Mouse (Mus musculus) ES-E14 (cell line): ENCODE measurements at regions not wholly inside any gene's neighbourhood (a gene's known extent, or its start where the extent isn't known, plus 50 kb on each side); places are given as distances from the start of the nearest gene placed in this dataset.
A peak's percentile ranks its signal among the peaks of the same experiment; 100 is the strongest.

Experiments used
- DNase-seq: peaks from one replicate; pipeline ENCODE4 v3.0.0-alpha.2; 2013; ENCODE audit warnings: low read depth, low spot score
- H3K27ac ChIP-seq: 2 replicates; pipeline ENCODE4 v1.5.1; 2012; ENCODE audit warnings: low read depth, mild to moderate bottlenecking, low read length, moderate library complexity, mixed read lengths; ENCODE audit not compliant: poor library complexity, insufficient read depth, severe bottlenecking
- H3K36me3 ChIP-seq: 2 replicates; pipeline ENCODE4 v1.6.1; 2012; ENCODE audit warnings: mild to moderate bottlenecking, low read length, moderate library complexity, mixed read lengths; ENCODE audit not compliant: control insufficient read depth, poor library complexity, insufficient read depth, severe bottlenecking
- H3K4me1 ChIP-seq, 2 experiments: fragments of 150-350 bp in 1 of 2; sonication (generic) in 1 of 2; 2 replicates each; pipeline ENCODE4 v1.6.1; 2012; ENCODE audit warnings: low read length in 2 of 2, mild to moderate bottlenecking in 1 of 2, mixed read lengths in 1 of 2; ENCODE audit not compliant: control insufficient read depth in 2 of 2, insufficient read depth in 2 of 2, poor library complexity in 1 of 2
- H3K4me3 ChIP-seq, 2 experiments: fragments of 150-350 bp in 1 of 2; sonication (generic) in 1 of 2; 2 replicates each; pipeline ENCODE4 v1.5.1; 2012; ENCODE audit warnings: low read length in 2 of 2, low read depth in 1 of 2, mild to moderate bottlenecking in 1 of 2, mixed read lengths in 1 of 2; ENCODE audit not compliant: insufficient read depth in 1 of 2, poor library complexity in 1 of 2, severe bottlenecking in 1 of 2
- H3K9ac ChIP-seq: 2 replicates; pipeline ENCODE4 v1.6.1; 2012; ENCODE audit warnings: low read depth, mild to moderate bottlenecking, low read length, mixed read lengths; ENCODE audit not compliant: poor library complexity, insufficient read depth, severe bottlenecking
- H3K9me3 ChIP-seq: fragments of 150-350 bp; sonication (generic); 2 replicates; pipeline ENCODE4 v1.6.1; 2012; ENCODE audit warnings: low read depth, mild to moderate bottlenecking, low read length; ENCODE audit not compliant: control insufficient read depth, insufficient read depth
- CHD2 ChIP-seq: IDR thresholded peaks from 2 replicates; pipeline ENCODE4 v1.6.1; 2014; ENCODE audit warnings: mild to moderate bottlenecking, low read depth, low read length, inconsistent platforms
- HCFC1 ChIP-seq: IDR thresholded peaks from 2 replicates; pipeline ENCODE4 v1.6.1; 2012; ENCODE audit warnings: low read length, inconsistent platforms, borderline replicate concordance; ENCODE audit not compliant: insufficient read depth
- MAFK ChIP-seq: IDR thresholded peaks from 2 replicates; pipeline ENCODE4 v1.6.1; 2014; ENCODE audit warnings: mild to moderate bottlenecking, low read depth, low read length, inconsistent platforms; ENCODE audit not compliant: insufficient read depth
- ZC3H11A ChIP-seq: IDR thresholded peaks from 2 replicates; pipeline ENCODE4 v1.6.1; 2012; ENCODE audit warnings: low read depth, mild to moderate bottlenecking, inconsistent platforms, low read length, borderline replicate concordance
- ZNF384 ChIP-seq: IDR thresholded peaks from 2 replicates; pipeline ENCODE4 v1.6.1; 2012; ENCODE audit warnings: low read depth, low read length, inconsistent platforms
- in situ Hi-C, 2 experiments: fragments of 600-800 bp; cut with MboI; formaldehyde crosslinking; loops; one replicate each; pipeline ENCODE4 v1.15.1; 2025; ENCODE audit warnings: low sequenced_read_pairs in 2 of 2, inconsistent platforms in 1 of 2; ENCODE audit not compliant: unreplicated experiment in 2 of 2

- TF ChIP-seq CHD2 (no peak), HCFC1 (no peak), ZNF384 (peak; percentile 53; the same call in 1 of the 2 replicates), MAFK (no peak), ZC3H11A (no peak)
- no peak overlapping the region for H3K4me3 ChIP-seq
- no peaks in the 10 kb centered on the region for H3K36me3 ChIP-seq
- H3K27ac ChIP-seq: no peak overlapping the region
- H3K9me3 ChIP-seq: no peaks in the 10 kb centered on the region
- H3K9ac ChIP-seq: no peak overlapping the region
- H3K4me1 ChIP-seq: peaks cover 8 to 26% of the 10 kb centered on the region in 2 experiments
- no peak for DNase-seq
- in situ Hi-C loops: no loop called here
Measured at GRCm38 (mm10) chr13:44554686-44555463, 174.4 kb upstream of the Jarid2 start.

DNA sequence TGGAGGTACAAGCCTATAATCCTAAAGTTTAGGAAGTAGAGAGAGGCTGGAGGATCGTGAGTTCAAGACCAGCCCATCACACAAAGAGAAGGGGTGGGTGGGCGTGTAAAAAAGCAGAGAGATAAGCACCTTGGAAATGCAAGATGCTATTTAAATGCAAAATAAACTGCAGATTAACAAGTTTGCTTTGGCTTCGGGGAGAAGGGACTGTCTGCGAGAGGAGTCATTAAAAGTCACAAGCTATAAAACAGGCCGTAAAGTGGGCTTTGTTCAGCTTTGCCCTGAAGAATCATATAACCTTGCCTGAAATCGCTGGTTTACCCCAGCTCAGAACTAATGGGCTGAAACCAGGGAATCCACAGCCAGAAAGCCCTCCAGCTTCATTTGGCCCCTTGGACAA, 173.3 kb upstream of the Jarid2 start:
- DNase-seq: no peak
- Histone ChIP-seq H3K9ac (no peak overlapping the region), H3K9me3 (no peaks in the 10 kb centered on the region), H3K4me3 (no peak overlapping the region), H3K27ac (no peak overlapping the region), H3K4me1 (peaks cover 10 to 26% of the 10 kb centered on the region in 2 experiments), H3K36me3 (no peaks in the 10 kb centered on the region)
- in situ Hi-C loops: no loop called here
- TF ChIP-seq CHD2: no peak
- TF ChIP-seq ZC3H11A: no peak
- TF ChIP-seq ZNF384: no peak
- no peak for TF ChIP-seq HCFC1

GRCm38 (mm10) chr13:44558051-44558450, 171.2 kb upstream of the Jarid2 start:
- TF ChIP-seq ZNF384 (no peak), CHD2 (no peak), ZC3H11A (no peak), MAFK (no peak), HCFC1 (no peak)
- in situ Hi-C loops: no loop called here
- H3K9ac ChIP-seq: no peak overlapping the region; the same call in 1 of the 2 replicates
- H3K27ac ChIP-seq: no peak overlapping the region
- no peaks in the 10 kb centered on the region for H3K36me3 ChIP-seq
- no peak for DNase-seq
- peak overlapping the region in 1 of 2 experiments; percentile 60; a peak in 1 of 4 replicates for H3K4me3 ChIP-seq
- no peaks in the 10 kb centered on the region for H3K9me3 ChIP-seq
- H3K4me1 ChIP-seq: peaks cover 10 to 26% of the 10 kb centered on the region in 2 experiments

GRCm38 (mm10) chr13:44558491-44559177, 170.6 kb upstream of the Jarid2 start:
- no peak for DNase-seq
- Histone ChIP-seq H3K36me3 (no peaks in the 10 kb centered on the region), H3K9me3 (no peaks in the 10 kb centered on the region), H3K4me3 (peak overlapping the region; percentile 46 to 60), H3K9ac (peak overlapping the region; percentile 38; the same call in 1 of the 2 replicates), H3K27ac (no peak overlapping the region), H3K4me1 (peaks cover 10 to 26% of the 10 kb centered on the region in 2 experiments)
- no peak for TF ChIP-seq HCFC1
- no peak for TF ChIP-seq CHD2
- no peak for TF ChIP-seq ZNF384
- no peak for TF ChIP-seq ZC3H11A
- TF ChIP-seq MAFK: no peak
- in situ Hi-C loops: no loop called here
